Comparison of ENCODE assay signal across 8 mouse cellular contexts in the genomic region with DNA sequence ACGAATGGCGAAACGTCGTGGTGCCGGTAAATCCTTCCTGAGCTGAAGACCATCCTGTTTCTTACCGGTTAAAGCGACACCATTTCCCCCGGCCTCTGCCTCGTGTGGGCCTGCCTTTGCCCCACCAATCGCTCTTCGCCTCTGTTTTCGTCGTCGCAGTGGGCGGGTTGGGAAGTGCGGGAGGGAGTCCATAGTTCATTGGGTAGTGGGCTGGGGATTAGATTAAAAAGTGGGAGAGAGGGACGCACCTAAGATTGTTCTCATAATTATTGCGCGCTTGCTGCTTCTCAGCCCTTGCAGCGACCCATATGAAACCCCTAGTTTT. TPM values are rescaled to one million over a fixed set of nuclear protein-coding genes. Genes with fewer than 3 reads are reported as not detected.
A peak's percentile ranks its signal among the peaks of the same experiment; 100 is the strongest.
DNase-seq lines count a peak whose midpoint lies in the region; ATAC-seq lines count a peak whose summit lies in the region.

No protein-coding gene starts in this region.

- no peaks in the 10 kb centered on the region for H3K27me3 ChIP-seq in forebrain, embryonic 14.5 days (replicated peaks; ENCODE audit: control insufficient read depth, insufficient read depth, low read length)

- H3K4me2 ChIP-seq in forebrain, embryonic 14.5 days (ENCODE audit: low read length) = peak overlapping the region; percentile 62

- H3K36me3 ChIP-seq in forebrain, embryonic 14.5 days (ENCODE audit: control insufficient read depth, insufficient read depth, low read length) = 0 out of 2 replicates have a peak, but pooled peaks cover 2% of the 10 kb centered on the region

- no peaks in the 10 kb centered on the region for H3K9me3 ChIP-seq in forebrain, embryonic 14.5 days (replicated peaks; ENCODE audit: control insufficient read depth, low read length)

- 31% methylated on average over 20 of the region's 20 CpGs for WGBS in forebrain, embryonic 14.5 days

- H3K27ac ChIP-seq in forebrain, embryonic 14.5 days (ENCODE audit: low read depth, low read length) = peak overlapping the region; percentile 88

- intact Hi-C loops in heart, postnatal 14 days (cut with DNase I) = no loop called here

- 0 out of 2 replicates have a peak, but pooled peaks have one; percentile 16 for ATAC-seq in cerebellum, adult (ENCODE audit: insufficient number of reproducible peaks, low FRiP score, low TSS enrichment)
- peak; percentile 38 for ATAC-seq in forebrain, embryonic 14.5 days

- peak overlapping the region; percentile 47 for H3K4me3 ChIP-seq in forebrain, embryonic 14.5 days (ENCODE audit: low read depth, low read length)

- H3K4me1 ChIP-seq in forebrain, embryonic 14.5 days (ENCODE audit: control insufficient read depth, insufficient read depth, low read length) = no peaks in the 10 kb centered on the region

- H3K9ac ChIP-seq in forebrain, embryonic 14.5 days (ENCODE audit: low read length) = peak overlapping the region; percentile 68

- DNase-seq in cerebellum, adult 11-12 months = no peak
- DNase-seq in adrenal gland, postnatal 10 days = peak; percentile 61
- peak; percentile 44 for DNase-seq in forebrain, embryonic 14.5 days (ENCODE audit: low spot score)
- peak; percentile 43 to 58 for DNase-seq in heart, postnatal 14 days
- DNase-seq in layer of hippocampus, postnatal 14 days (ENCODE audit: low spot score in 2 of 2) = peak; percentile 43 to 48
- peak; percentile 49 for DNase-seq in lung, postnatal 14 days
- peak; percentile 32 to 36 for DNase-seq in right cerebral cortex, adult 2 months (ENCODE audit: low spot score in 2 of 2)

RNA-seq across cellular contexts. Expression of gene Huwe1, which starts 3.1 kb away (rescaled TPM):
- total RNA-seq in adrenal gland, postnatal 10 days (2021) = 100 to 1,000 TPM; 152 to 202 TPM
- polyA plus RNA-seq in forebrain, embryonic 14.5 days (2014; fragmentation: Nextera tagmentation; extraction: Ambion mirVana) = 58.5 and 85.7 TPM in 2 replicates
- 100 to 1,000 TPM; 160 to 172 TPM for total RNA-seq in heart, postnatal 14 days (2021)
- 100 to 1,000 TPM; 260 to 283 TPM for total RNA-seq in layer of hippocampus, postnatal 14 days (2021)
